Mouse (Mus musculus): ENCODE results near the gene Gm40193.
"Not testable (repeated sequence)": the region's sequence is repeated elsewhere in the genome, so short reads cannot be mapped to it uniquely, and the experiment has no call there.

The Gm40193 gene

GRCm38 (mm10) chr11:70532839-70533238, at the start of gene Gm40193:
Gene Gm40193 (minus strand): TSS chr11:70532939.
- no peak for DNase-seq (ENCODE audit: low read depth, low spot score)

GRCm38 (mm10) chr11:70582196-70582595, 49.5 kb upstream of the Gm40193 start:
- no peak for DNase-seq (ENCODE audit: low read depth, low spot score)

GRCm38 (mm10) chr11:70580921-70581320, 48.2 kb upstream of the Gm40193 start:
- no peak for DNase-seq (ENCODE audit: low read depth, low spot score)

- DNase-seq (ENCODE audit: low read depth, low spot score): no peak
Measured at GRCm38 (mm10) chr11:70580358-70580720, 47.6 kb upstream of the Gm40193 start.

GRCm38 (mm10) chr11:70579710-70580357, 47.1 kb upstream of the Gm40193 start:
- DNase-seq (ENCODE audit: low read depth, low spot score): no peak

- no peak for DNase-seq (ENCODE audit: low read depth, low spot score)
Measured at GRCm38 (mm10) chr11:70578962-70579361, 46.2 kb upstream of the Gm40193 start.

- no peak for DNase-seq (ENCODE audit: low read depth, low spot score)
Measured at GRCm38 (mm10) chr11:70577201-70577600, 44.5 kb upstream of the Gm40193 start.

- no peak for DNase-seq (ENCODE audit: low read depth, low spot score)
Measured at GRCm38 (mm10) chr11:70573872-70574271, 41.1 kb upstream of the Gm40193 start.

- DNase-seq (ENCODE audit: low read depth, low spot score): no peak
Measured at GRCm38 (mm10) chr11:70572348-70572902, 39.7 kb upstream of the Gm40193 start.

- no peak for DNase-seq (ENCODE audit: low read depth, low spot score)
Measured at GRCm38 (mm10) chr11:70571641-70572040, 38.9 kb upstream of the Gm40193 start.

GRCm38 (mm10) chr11:70570614-70571013, 37.9 kb upstream of the Gm40193 start:
- not testable (repeated sequence) for DNase-seq (ENCODE audit: low read depth, low spot score)

GRCm38 (mm10) chr11:70566586-70566985, 33.8 kb upstream of the Gm40193 start:
- DNase-seq (ENCODE audit: low read depth, low spot score): no peak

GRCm38 (mm10) chr11:70564276-70564873, 31.6 kb upstream of the Gm40193 start:
- DNase-seq (ENCODE audit: low read depth, low spot score): no peak

GRCm38 (mm10) chr11:70563470-70564275, 30.9 kb upstream of the Gm40193 start:
- DNase-seq (ENCODE audit: low read depth, low spot score): peak; percentile 66

GRCm38 (mm10) chr11:70562995-70563469, 30.3 kb upstream of the Gm40193 start:
- no peak for DNase-seq (ENCODE audit: low read depth, low spot score)

GRCm38 (mm10) chr11:70562287-70562994, 29.7 kb upstream of the Gm40193 start, which contains the start of gene Mink1:
Gene Mink1 (plus strand): TSS chr11:70562881.
- DNase-seq (ENCODE audit: low read depth, low spot score): peak; percentile 89

GRCm38 (mm10) chr11:70561937-70562286, 29.2 kb upstream of the Gm40193 start:
- DNase-seq (ENCODE audit: low read depth, low spot score): no peak

- peak; percentile 65 for DNase-seq (ENCODE audit: low read depth, low spot score)
Measured at GRCm38 (mm10) chr11:70557545-70557944, 24.8 kb upstream of the Gm40193 start.

GRCm38 (mm10) chr11:70553940-70554339, 21.2 kb upstream of the Gm40193 start:
- no peak for DNase-seq (ENCODE audit: low read depth, low spot score)

- DNase-seq (ENCODE audit: low read depth, low spot score): no peak
Measured at GRCm38 (mm10) chr11:70551526-70551925, 18.8 kb upstream of the Gm40193 start.

GRCm38 (mm10) chr11:70544496-70544895, 11.8 kb upstream of the Gm40193 start:
- no peak for DNase-seq (ENCODE audit: low read depth, low spot score)

GRCm38 (mm10) chr11:70541415-70541814, 8.7 kb upstream of the Gm40193 start:
- no peak for DNase-seq (ENCODE audit: low read depth, low spot score)

Measured in R1 (cell line).